Mouse (Mus musculus) mouse embryonic stem cell (cell line): ENCODE results near the gene Cdk14.
"Not testable (repeated sequence)": the region's sequence is repeated elsewhere in the genome, so short reads cannot be mapped to it uniquely, and the experiment has no call there.

Experiments
- in situ Hi-C, 2 experiments: fragments of 300-500 bp; cut with MboI; formaldehyde crosslinking; loops; 1 replicate in 1 of 2; 3 replicates in 1 of 2; pipeline ENCODE4 v1.14.3; 2019 to 2020; ENCODE audit warnings: low sequenced_read_pairs in 2 of 2, low pct_unique_long_range_greater_than_20kb in 1 of 2, mixed read lengths in 1 of 2; ENCODE audit not compliant: unreplicated experiment in 1 of 2

Cdk14 gene

DNA sequence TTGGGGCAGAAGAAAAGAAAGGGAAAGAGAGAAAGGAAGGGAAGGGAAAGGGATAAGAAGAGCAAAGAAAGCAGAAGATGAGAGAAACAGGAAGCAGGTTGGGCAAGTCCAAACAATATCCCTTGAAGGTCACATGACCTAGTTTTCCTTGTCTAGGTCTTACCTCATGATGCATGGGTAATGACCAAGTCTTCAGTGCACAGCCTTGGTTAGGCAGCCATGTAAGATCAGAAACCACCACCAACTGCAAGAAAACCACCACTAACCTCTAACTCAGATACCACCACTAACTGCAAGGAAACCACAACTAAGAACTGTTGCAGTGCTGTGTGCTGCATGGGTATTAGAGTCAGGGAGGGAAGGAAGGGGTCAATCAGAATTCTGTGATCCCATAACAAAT is 176.5 kb downstream of the Cdk14 start:
- in situ Hi-C loops: no loop called here

DNA sequence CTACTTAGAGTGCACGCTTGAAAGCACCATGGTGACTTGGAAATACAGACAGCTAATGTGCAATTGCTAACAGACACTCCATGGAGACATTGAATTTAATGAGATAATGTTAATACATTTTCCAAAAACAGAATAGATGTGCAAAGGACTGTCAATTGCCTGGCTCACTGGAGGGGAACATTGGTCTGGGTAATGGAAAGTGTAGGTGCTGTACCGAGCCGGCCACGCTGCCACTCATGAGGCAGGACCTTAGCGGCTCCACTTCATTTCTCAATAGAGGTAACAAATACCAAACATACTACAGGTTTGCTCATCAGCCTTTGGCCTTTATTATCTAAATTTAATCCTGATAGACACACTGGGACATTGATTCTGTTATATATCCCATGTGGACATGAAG is 177.4 kb downstream of the Cdk14 start:
- in situ Hi-C loops: no loop called here

DNA sequence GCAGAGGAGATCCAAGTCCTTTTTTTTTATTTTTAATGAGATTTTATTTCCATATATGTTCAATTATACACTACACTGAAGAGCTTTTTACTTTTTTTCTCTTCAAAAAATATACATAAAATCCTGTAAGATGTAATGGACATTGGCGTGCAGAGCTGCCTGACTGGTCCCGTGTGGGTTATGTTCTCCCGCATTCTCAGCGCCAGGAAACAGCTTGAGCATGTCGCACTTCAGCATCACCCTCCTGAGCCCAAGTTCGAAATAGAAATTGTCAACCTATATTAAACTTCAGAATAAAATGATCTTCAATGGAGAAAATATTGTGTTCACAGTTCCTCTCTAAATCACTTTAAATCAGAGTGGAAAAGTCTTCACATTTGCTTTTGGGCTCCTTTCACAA is 179.0 kb downstream of the Cdk14 start:
- in situ Hi-C loops: no loop called here

DNA sequence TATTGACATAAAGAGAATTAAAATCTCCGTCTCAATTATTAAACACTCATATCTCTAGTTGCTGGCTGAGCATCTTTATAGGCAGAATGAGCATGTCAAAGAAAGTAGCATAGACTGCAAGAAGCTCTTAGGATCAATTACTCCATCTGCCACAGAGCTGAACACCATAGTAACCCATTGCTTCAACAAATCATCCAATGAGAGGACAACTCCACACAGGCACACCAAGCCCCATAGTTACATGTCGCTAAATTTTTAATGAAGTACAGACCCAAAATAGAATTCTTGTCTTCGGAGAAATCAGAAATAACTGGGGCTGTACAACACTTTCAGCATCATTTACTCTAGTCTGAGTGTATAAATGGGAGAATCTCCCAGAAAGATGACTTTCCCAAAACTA is 180.0 kb downstream of the Cdk14 start:
- in situ Hi-C loops: no loop called here

DNA sequence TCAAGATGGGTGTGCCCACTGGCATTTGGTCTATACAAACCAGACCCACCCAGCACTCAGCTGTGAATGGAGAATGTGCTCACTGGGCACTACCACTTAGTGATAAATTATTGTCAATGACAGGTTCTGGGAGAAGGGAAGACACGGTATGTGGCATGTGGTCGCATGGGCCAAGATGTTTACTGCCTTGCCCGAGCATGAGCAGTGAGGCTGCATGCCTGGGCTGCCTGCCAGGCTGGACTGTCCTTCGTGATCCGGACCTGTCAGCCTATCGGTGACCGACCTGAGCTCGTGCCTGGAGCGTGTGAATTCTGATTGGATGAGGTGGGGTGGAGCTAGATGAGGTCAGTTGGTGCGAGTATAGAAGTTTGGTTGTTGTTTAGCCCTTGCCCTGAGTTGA is 185.2 kb downstream of the Cdk14 start:
- in situ Hi-C loops: not testable (repeated sequence)

DNA sequence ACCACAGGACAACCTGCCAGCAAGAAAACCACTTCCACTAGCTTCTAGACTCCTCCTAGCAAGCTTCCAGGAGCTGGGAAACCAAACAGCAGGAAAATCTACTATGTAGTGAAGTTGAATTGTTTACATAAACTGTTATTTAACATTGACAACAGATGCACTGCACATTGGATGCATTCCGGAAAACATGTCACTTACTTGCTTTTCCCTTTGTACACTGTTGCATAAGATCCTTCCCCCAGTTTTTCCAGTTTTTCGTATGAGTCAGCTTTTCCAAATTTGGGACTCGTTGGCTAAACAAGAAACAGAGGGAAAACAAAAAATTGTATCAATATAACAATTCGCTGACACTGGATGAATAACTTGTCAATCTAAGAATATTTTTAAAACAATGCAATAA is 193.1 kb downstream of the Cdk14 start:
- in situ Hi-C loops: no loop called here

DNA sequence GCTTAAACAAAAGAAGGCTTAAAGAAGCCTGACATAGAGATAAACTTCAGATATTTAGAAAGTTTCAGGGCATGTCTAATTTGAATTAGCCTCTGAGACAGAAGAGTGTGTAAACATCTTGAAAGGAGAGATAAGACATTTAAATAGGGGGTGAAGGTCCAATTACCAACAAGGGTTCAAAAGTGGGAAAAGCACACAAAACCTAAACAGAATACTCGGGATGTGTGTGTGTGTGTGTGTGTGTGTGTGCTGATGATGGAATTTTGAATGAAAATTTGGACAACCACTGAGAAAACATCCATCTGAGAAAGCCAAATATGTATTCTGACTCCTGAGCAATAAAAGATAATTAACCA is 208.4 kb downstream of the Cdk14 start:
- in situ Hi-C loops: no loop called here

DNA sequence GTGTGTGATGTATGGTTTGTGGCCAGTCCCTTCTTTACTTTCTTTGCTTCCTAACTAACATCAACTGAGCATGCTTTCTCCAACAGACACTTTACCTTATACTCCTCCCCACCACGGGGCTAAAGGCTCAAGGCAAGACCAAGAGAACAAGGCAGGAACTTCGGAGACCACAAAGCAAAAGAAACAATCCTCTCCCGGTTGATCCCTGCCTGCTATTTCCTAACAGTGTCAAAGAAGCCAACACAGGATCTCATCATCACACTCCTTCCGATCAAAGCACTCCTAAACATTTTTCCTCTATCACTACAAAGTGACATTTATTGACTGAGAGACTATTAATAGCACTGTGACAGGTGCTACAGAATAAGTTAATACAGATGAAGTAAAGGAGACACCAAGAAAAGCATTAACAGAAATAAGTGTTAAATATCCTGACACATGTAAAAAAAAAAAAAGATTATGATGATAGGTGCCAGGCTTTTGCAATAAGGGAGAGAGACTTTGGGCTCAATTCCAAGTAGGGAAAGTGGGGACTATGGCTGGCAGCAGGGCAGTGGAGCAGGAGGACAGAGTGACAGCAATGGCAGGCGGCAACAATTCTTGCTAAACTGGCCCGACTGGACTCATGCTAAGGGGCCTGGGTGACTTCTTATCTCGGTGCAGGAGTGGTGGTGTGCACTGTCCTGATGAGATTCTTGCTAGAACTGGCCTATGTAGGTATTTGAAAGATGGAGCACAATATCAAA is 208.9 kb downstream of the Cdk14 start:
- in situ Hi-C loops: no loop called here

DNA sequence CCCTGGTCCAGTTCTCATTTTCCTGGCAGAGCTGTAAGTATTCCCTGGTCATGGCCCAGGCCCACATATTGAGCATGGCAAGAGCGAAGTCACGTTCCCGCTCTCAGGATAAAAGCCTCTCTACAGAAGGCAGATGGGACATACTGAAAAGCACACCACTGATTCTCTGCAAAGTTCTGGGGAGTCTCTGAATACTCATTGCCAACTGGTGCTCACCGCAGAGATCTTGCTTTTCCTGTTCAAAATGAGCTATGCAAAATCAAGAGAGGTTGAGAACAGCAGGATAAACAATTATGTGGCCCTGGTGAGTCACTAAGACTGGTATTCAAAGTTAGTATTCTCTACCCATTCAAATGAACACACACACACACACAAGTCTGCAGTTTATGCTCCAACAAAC is 212.1 kb downstream of the Cdk14 start:
- in situ Hi-C loops: no loop called here

DNA sequence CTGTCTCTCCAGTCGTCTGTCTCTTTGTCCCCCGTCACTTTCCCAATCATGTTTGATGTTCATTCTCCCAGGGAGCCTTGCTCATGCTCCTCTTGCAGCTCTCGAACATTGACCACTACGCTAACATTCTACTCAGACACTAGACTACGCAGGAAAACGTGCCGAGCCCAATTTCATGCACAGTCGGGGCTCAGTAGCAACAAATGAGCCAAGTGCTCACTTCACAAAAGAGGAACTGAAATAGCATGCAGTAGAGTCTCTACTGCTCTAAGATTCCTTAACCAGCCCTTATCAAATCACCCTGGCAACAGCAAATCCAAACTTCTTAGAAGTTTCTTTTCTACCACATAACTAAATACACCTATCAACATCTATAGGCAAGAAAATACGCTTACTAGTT is 214.1 kb downstream of the Cdk14 start:
- in situ Hi-C loops: no loop called here

DNA sequence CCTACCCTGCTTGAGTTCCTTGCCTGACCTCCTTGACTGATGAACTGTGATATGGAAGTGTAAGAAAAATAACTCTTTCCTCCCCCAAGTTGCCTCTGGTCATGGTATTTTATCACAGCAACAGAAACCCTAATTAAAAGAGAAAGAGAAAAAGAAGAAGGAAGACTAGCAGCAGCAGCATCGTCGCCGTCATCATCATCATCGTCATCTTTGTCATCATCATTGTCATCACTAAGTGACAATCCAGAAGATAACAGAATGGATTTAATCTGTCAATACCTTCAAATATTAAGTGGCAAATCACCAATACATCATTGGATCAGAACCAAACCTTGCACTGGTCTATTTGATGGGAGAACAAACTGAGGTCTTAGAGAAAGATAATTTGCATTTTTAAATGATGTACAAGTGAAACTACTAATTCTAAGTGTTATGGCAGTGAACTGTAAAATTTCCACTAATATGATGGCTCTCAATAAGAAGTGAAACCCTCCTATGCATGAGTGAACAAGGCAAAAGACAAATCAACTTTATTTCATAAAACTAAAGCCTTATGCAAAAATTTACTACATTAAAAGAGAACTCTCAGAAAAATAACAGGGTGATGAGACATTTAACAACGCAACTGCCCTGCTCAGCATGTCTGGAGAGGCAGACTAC is 225.4 kb downstream of the Cdk14 start:
- in situ Hi-C loops: no loop called here

DNA sequence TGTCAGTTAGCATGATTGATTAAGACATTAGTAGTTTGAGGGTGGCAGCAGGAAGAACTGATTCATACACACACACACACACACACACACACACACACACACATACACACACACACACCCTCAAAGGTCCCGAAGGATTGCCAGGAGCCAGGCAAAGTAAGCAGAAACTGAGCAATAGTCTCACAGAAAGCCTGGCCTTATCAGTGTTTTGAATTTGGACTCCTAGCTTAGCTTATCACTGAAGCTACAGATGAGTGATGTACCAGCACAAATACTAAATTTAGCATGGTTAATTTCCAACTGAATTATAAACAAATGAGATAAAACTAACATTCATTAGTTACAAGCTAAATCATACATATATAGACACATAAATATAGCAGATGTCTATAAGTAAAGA is 230.5 kb downstream of the Cdk14 start:
- in situ Hi-C loops: no loop called here

DNA sequence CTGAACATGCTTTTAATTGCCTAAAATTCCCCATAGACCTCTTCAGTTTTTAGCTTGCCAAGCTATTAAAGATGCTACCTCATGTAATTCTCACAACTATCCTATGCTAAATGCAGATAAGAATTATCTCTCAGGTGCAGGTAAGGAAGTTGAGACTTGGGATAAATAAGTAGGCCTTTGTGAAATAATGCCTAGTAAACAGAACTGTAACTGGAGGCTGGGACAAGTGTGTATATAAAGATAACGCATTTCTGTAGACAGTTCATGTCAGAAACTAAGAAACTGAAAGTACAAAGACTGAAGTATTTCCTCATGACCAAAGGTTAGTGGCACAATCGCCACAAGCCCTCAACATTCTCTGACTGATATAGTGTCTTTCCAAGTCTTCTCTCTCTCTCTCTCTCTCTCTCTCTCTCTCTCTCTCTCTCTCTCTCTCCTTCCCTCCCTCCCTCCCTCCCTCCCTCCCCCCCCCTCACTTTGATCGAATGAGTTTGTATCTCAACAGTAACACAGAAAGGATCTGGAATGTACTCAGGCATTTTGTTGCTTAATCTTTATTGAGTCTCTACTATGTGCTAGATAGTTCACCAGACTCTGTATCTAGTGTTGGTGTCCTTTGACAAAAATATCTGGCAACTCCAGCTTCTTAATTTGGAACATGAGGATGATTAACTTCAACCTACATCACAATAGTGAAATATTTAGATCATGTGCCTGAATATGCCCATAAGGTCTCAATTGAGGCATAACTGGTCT is 233.9 kb downstream of the Cdk14 start:
- in situ Hi-C loops: no loop called here

DNA sequence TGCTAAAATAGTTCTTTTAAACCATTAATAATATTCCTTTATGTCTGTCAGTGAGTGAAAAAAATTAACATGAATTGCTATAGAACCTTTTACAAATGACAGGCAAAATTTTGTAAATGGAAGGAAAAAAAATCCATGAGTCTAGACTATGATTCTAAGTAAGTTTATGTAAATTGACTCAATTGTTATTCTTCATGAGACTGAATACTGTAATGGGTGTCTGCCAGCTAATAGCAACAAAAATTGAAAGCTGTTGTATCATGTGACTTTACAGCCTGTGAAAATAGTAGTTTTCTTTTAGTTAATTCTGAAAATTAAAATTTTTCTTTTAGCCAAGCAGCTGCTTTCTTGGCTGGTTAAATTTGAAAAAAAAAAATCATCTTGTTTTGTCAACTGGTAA is 234.6 kb downstream of the Cdk14 start:
- in situ Hi-C loops: no loop called here

DNA sequence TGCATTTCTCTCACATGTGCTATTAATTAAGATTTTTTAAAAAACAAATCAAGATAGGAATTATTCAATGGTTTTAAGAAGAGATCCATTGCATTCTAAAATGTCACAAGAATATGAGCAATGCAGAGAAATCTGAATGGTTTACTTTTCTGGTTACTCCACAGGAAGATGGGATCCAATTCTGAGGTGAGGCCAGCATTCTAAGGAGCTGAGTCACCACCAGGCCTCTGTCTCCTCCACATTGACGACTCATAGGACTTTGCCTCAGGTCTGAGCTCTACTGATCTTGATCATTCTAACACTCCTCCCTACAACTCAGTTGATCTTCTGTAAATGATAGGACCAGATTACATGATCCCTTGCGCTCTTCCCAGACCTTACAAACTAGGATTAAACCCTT is 239.4 kb downstream of the Cdk14 start:
- in situ Hi-C loops: no loop called here

DNA sequence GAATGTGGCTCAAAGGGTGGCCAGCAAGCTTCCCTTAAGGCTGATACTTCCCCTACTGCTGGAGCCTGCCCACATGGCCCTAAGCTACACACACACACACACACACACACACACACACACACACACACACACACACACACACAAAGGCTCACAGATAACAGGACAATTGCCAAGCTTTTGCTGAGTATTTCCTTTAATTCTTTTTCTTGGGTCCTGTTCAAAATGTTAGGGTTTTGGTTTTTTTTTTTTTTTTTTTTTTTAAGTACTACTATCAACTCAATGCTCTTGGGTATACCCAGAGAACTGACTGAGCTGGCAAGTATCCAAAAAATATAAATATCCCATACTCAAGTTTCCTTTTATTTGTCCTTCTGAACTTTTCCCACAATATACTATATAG is 239.8 kb downstream of the Cdk14 start:
- in situ Hi-C loops: no loop called here

DNA sequence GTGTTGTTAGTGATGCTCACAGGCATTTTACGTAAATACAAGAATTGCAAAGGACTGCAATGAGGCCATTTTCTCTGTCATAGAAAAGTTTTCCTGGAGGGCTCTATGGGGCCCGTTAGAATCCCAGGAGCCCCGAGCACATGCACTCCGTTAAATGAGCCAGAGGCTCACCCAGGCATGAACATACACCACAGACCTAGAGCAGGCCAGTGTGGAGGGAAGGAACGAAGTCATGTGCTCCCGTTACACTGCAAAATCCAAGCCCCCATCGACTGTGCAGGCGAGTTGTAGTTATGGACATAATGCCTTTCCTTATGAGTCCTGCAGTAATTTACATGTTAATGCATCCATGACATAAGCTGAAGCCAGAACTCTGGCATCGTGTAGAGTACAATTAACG is 244.1 kb downstream of the Cdk14 start:
- in situ Hi-C loops: no loop called here

DNA sequence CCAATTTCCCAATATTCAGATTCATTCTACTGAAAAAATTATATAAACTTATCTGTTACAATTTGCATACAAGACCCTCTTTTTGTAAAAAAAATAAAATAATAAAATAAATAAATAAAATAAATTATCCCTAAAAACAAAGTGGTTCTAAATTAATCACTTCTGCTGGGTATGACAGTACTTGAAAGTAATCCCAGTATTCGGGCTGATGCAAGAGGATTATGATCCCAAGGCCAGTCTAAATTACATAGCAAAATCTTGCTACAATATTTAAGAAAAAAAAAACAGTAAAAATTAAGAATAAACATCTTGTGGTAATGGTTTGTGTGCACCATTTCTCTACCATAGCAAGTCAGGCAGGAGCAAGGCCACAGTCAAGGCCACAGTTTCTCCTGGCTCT is 244.5 kb downstream of the Cdk14 start:
- in situ Hi-C loops: no loop called here

DNA sequence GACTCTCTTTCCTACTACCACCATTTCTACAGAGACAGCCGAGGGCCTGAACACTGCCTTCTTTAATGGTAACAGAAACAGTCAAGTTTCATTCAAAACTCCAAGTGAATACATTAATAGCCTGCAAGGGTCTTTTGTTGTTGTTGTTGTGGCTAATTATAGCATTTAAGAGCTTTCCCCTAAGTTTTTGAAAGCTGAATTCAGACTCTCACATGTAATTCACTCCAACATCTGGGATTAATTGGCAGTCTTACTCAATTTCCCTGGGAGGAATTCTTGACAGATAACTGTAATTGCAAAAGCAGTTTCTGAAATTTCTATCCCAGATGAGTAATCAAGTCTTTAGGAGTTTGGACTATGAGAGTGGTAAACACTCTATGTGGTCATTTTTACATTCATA is 245.0 kb downstream of the Cdk14 start:
- in situ Hi-C loops: no loop called here

DNA sequence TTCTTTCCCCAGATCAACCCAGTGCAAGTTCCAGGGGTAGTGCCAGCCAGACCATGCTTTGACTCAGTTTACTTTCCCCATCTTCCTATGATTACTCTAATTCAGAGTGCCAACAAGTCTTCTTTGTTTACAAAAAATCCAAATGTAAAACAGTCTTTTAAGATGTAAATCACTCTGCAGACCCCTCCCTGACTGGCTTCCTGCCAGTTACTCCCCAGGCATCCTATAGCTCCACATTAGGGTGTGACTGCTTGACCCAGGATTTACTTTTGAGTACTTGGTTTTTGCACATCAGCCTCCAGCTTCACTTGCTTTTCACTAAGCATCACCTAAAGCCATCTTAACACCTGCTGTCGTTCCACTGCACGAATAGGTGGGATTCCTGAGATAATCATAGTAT is 254.0 kb downstream of the Cdk14 start:
- in situ Hi-C loops: no loop called here
